Mouse (Mus musculus): ENCODE data around the gene Proca1.
"Not testable (repeated sequence)": the region's sequence is repeated elsewhere in the genome, so short reads cannot be mapped to it uniquely, and the experiment has no call there.

Proca1 gene

GRCm38 (mm10) chr11:78182961-78183844 lies 10.0 kb upstream of the Proca1 start, which contains the start of gene Rpl23a:
Gene Rpl23a (minus strand): TSS chr11:78183584.
- DNase-seq: peak; percentile 93

GRCm38 (mm10) chr11:78183884-78184514 lies 9.2 kb upstream of the Proca1 start:
- no peak for DNase-seq

- not testable (repeated sequence) for DNase-seq
Observed at GRCm38 (mm10) chr11:78184702-78185101, 8.5 kb upstream of the Proca1 start.

- peak; percentile 67 for DNase-seq
Observed at GRCm38 (mm10) chr11:78188331-78189233, 4.6 kb upstream of the Proca1 start, which contains the start of gene Rab34. Gene Rab34 (plus strand): TSS chr11:78188430.

GRCm38 (mm10) chr11:78189234-78190040 lies 3.8 kb upstream of the Proca1 start:
- peak; percentile 63 for DNase-seq

GRCm38 (mm10) chr11:78190041-78190440 lies 3.2 kb upstream of the Proca1 start:
- no peak for DNase-seq

- DNase-seq: peak; percentile 88
Observed at GRCm38 (mm10) chr11:78194411-78195100, 1.4 kb downstream of the Proca1 start.

GRCm38 (mm10) chr11:78195101-78195863 lies 2.1 kb downstream of the Proca1 start:
- no peak for DNase-seq

- DNase-seq: no peak
Observed at GRCm38 (mm10) chr11:78202372-78202771, 9.2 kb downstream of the Proca1 start.

- DNase-seq: no peak
Observed at GRCm38 (mm10) chr11:78204287-78204686, 11.1 kb downstream of the Proca1 start.

GRCm38 (mm10) chr11:78205361-78206206 lies 12.4 kb downstream of the Proca1 start:
- no peak for DNase-seq

- no peak for DNase-seq
Observed at GRCm38 (mm10) chr11:78207190-78207589, 14.0 kb downstream of the Proca1 start.

GRCm38 (mm10) chr11:78209886-78210285 lies 16.7 kb downstream of the Proca1 start:
- no peak for DNase-seq

GRCm38 (mm10) chr11:78210615-78211014 lies 17.4 kb downstream of the Proca1 start:
- DNase-seq: no peak

- peak; percentile 42 for DNase-seq
Observed at GRCm38 (mm10) chr11:78211513-78211912, 18.3 kb downstream of the Proca1 start.

GRCm38 (mm10) chr11:78213086-78213817 lies 20.1 kb downstream of the Proca1 start:
- peak; percentile 50 for DNase-seq

- DNase-seq: no peak
Observed at GRCm38 (mm10) chr11:78215709-78216317, 22.6 kb downstream of the Proca1 start.

- DNase-seq: no peak
Observed at GRCm38 (mm10) chr11:78223586-78223985, 30.4 kb downstream of the Proca1 start.
